8 mouse cellular contexts compared by ENCODE assay signal in the genomic region with DNA sequence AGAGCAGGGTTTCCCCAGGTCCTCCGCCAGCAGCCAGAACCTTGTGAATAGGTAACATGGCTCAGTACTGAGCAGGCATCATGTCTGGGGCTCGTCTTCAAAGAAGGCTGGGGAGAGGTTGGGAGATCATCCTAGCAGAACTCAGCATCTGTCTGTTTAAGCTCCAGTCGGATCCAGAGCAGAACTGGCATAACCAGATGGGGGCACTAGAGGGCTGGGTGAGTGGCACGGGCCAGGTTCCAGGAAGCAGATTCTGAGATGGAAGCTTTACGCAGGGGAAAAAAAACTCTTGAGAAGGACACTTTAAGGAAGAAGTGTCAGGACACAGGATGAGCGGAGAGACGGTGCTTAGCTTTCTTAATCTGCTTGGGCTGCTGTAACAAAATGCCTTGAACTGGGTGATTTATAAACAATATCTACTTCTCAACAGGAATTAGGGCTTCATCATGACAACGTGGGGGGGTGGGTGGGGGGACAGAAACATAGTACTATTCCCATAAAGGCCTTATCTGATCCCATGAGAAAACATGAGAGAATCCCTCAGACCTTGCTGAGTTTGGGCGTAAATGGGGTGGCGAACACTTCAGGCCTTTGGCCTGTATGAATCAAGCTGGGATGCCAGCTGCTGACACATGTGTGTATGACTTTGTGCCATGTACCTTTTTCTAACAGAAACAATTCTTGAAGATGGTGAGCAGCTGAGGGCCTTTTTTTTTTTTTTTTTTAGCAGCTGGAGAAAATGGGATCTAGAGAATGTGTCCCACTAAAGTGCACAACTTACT.
A peak's percentile ranks its signal among the peaks of the same experiment; 100 is the strongest.
DNase-seq lines count a peak whose midpoint lies in the region; ATAC-seq and TF ChIP-seq lines count a peak whose summit lies in the region.

No protein-coding gene starts in this region.

- 49% methylated on average over 10 of the region's 10 CpGs for WGBS in kidney, embryonic 16.5 days
- whole genome bisulfite sequencing in embryonic facial prominence, embryonic 11.5 days, result 52% methylated on average over 10 of the region's 10 CpGs

- no peaks in the 10 kb centered on the region for H3K4me1 ChIP-seq in kidney, embryonic 16.5 days (ENCODE audit: insufficient read depth, low read length)
- no peaks in the 10 kb centered on the region for H3K4me1 ChIP-seq in E14TG2a.4 (replicated peaks; ENCODE audit: low read depth, low read length)
- H3K4me1 ChIP-seq in embryonic facial prominence, embryonic 11.5 days (ENCODE audit: control insufficient read depth, insufficient read depth, low read length), result no peaks in the 10 kb centered on the region

- no peak overlapping the region for H3K4me2 ChIP-seq in kidney, embryonic 16.5 days (replicated peaks; ENCODE audit: low read depth, low read length)
- no peak overlapping the region for H3K4me2 ChIP-seq in embryonic facial prominence, embryonic 11.5 days (ENCODE audit: low read depth, low read length)

- no peaks in the 10 kb centered on the region for H3K36me3 ChIP-seq in kidney, embryonic 16.5 days (ENCODE audit: insufficient read depth, low read length)
- no peaks in the 10 kb centered on the region for H3K36me3 ChIP-seq in E14TG2a.4 (ENCODE audit: insufficient read depth, low read length)
- no peaks in the 10 kb centered on the region for H3K36me3 ChIP-seq in embryonic facial prominence, embryonic 11.5 days (replicated peaks; ENCODE audit: control insufficient read depth, insufficient read depth, low read depth, low read length)

- no peak overlapping the region for H3K27ac ChIP-seq in kidney, embryonic 16.5 days (ENCODE audit: low read length)
- no peak overlapping the region for H3K27ac ChIP-seq in embryonic facial prominence, embryonic 11.5 days (replicated peaks; ENCODE audit: low read depth, low read length)

- H3K9me3 ChIP-seq in kidney, embryonic 16.5 days (ENCODE audit: low read length), result no peaks in the 10 kb centered on the region
- H3K9me3 ChIP-seq in E14TG2a.4 (ENCODE audit: low read length), result no peaks in the 10 kb centered on the region
- H3K9me3 ChIP-seq in embryonic facial prominence, embryonic 11.5 days (replicated peaks; ENCODE audit: control insufficient read depth, low read length), result no peaks in the 10 kb centered on the region

- no peaks in the 10 kb centered on the region for H3K27me3 ChIP-seq in kidney, embryonic 16.5 days (ENCODE audit: insufficient read depth, low read length)
- H3K27me3 ChIP-seq in E14TG2a.4 (ENCODE audit: insufficient read depth, low read length), result no peaks in the 10 kb centered on the region
- no peaks in the 10 kb centered on the region for H3K27me3 ChIP-seq in embryonic facial prominence, embryonic 11.5 days (ENCODE audit: control insufficient read depth, insufficient read depth, low read length)

- DNase-seq in kidney, adult 18-20 months, result peak; percentile 61
- DNase-seq in adrenal gland, postnatal 36 days, result peak; percentile 62 to 75
- peak; percentile 71 for DNase-seq in embryonic facial prominence, embryonic 11.5 days (ENCODE audit: low spot score)
- peak; percentile 73 to 77 for DNase-seq in kidney, postnatal 4 days
- no peak for DNase-seq in natural killer cell, adult 2 months (ENCODE audit: low spot score in 2 of 2)

- no peak overlapping the region for H3K9ac ChIP-seq in kidney, embryonic 16.5 days (replicated peaks; ENCODE audit: low read length)
- H3K9ac ChIP-seq in embryonic facial prominence, embryonic 11.5 days (replicated peaks; ENCODE audit: low read length), result no peak overlapping the region

- no peak for ATAC-seq in kidney, embryonic 16.5 days (ENCODE audit: low FRiP score, low TSS enrichment)
- ATAC-seq in embryonic facial prominence, embryonic 11.5 days (replicated peaks; ENCODE audit: insufficient number of reproducible peaks, low FRiP score, low TSS enrichment, low read depth), result no peak
- ATAC-seq in megakaryocyte progenitor cell, adult 5-6 weeks (replicated peaks; ENCODE audit: poor library complexity), result 0 out of 2 replicates have a peak, but pooled peaks have one; percentile 37

- peak; percentile 21; the same call in 1 of the 2 replicates for TF ChIP-seq CTCF in E14TG2a.4 (conservative IDR thresholded peaks at IDR 0.05; ENCODE audit: low read length)

- no peak overlapping the region for H3K4me3 ChIP-seq in kidney, embryonic 16.5 days (ENCODE audit: low read length)
- no peak overlapping the region for H3K4me3 ChIP-seq in E14TG2a.4 (replicated peaks; ENCODE audit: low read length)
- no peak overlapping the region for H3K4me3 ChIP-seq in embryonic facial prominence, embryonic 11.5 days (ENCODE audit: low read depth, low read length)

Comparison
In these comparisons a context has a peak if more than half of its experiments do, and no peak if none do; other contexts are left out.
1. DNase-seq: peak in kidney, adult 18-20 months (single experiment), adrenal gland, postnatal 36 days (2 of 2), embryonic facial prominence, embryonic 11.5 days (single experiment) and kidney, postnatal 4 days (2 of 2); none in natural killer cell, adult 2 months (0 of 2).